Mouse (Mus musculus): ENCODE results near the gene Abcc4. TPM values are rescaled to one million over a fixed set of nuclear protein-coding genes. Genes with fewer than 3 reads are reported as not detected.

Gene Abcc4
- total RNA-seq, 2 experiments from 2014 or later = 12.2 to 25.4 TPM

- ATAC-seq (replicated peaks; ENCODE audit: low FRiP score, low TSS enrichment, poor library complexity, severe bottlenecking) = no peak
Observed at GRCm38 (mm10) chr14:118654903-118655302, 51.1 kb downstream of the Abcc4 start.

DNA sequence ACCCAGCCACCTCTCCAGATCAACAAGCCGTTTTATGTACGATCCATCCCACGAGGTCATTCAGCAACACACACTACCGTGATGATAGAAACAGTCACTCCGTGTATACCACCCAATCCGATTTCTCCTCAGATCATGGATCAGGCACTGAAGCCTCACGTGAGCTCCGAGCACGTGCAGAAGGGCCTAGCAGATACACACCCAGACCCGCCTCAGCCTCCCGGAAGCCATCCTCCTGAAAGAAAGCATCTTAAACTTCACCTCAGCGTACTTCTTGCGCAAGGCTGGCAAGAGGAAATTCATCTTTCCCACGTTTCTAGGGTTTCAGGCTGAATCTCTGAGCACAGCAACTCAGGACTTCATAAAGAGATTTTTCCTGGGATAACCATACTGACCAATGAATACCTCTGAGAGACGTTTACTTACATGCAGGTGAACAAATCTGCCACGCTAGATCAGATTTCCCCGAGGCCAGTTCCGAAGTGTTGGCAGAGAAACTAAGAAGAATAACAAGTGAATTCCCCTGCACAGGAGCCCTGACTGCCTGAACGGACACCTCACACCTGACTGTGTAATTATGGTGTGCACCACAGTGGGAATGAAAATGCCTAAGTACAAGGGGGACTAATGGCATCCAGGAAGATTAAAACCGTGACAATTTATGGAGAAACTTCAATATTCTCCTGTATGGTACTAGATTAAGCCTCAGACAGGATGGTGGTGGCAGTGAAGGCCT lies 54.1 kb downstream of the Abcc4 start:
- no peak for ATAC-seq (replicated peaks; ENCODE audit: low FRiP score, low TSS enrichment, poor library complexity, severe bottlenecking)

GRCm38 (mm10) chr14:118649895-118650256 lies 56.1 kb downstream of the Abcc4 start:
- ATAC-seq (replicated peaks; ENCODE audit: low FRiP score, low TSS enrichment, poor library complexity, severe bottlenecking) = peak; percentile 18; the same call in 1 of the 2 replicates

DNA sequence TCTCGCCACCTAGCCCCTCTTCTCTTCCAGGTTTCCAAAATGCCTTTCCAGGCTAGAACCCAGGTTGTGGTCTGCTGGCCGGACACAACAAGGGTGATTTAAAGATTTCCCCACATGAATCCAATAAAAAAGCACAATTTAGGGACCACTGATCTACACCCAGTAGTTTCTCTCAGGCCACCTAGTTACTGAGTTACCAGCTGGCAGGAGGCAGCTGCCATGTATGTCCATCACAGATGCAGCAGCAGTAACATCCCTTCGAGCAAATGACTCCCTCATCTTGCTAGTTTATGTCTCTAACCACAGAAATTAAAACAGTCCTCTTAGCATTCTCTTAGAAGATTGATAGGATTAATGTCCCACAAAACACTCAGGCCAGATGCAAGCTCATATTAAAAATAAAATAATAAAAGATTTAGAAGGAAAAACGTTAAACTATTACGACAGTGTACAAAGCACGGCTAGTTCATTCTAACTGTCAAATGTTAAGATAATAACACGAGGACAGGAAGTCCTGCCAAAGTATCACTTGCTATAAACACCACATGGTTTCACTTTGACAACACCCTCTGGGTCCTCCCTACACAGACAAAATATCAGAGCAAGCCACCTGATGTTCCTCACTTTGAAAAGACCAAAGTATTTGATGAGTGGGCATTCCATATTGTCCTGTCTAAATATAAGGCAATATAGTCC lies 56.7 kb downstream of the Abcc4 start:
- ATAC-seq (replicated peaks; ENCODE audit: low FRiP score, low TSS enrichment, poor library complexity, severe bottlenecking) = peak; percentile 96

GRCm38 (mm10) chr14:118642940-118643591 lies 63.0 kb downstream of the Abcc4 start:
- peak; percentile 76 for ATAC-seq (replicated peaks; ENCODE audit: low FRiP score, low TSS enrichment, poor library complexity, severe bottlenecking)

- peak; percentile 90 for ATAC-seq (replicated peaks; ENCODE audit: low FRiP score, low TSS enrichment, poor library complexity, severe bottlenecking)
Observed at GRCm38 (mm10) chr14:118642140-118642539, 63.9 kb downstream of the Abcc4 start.

DNA sequence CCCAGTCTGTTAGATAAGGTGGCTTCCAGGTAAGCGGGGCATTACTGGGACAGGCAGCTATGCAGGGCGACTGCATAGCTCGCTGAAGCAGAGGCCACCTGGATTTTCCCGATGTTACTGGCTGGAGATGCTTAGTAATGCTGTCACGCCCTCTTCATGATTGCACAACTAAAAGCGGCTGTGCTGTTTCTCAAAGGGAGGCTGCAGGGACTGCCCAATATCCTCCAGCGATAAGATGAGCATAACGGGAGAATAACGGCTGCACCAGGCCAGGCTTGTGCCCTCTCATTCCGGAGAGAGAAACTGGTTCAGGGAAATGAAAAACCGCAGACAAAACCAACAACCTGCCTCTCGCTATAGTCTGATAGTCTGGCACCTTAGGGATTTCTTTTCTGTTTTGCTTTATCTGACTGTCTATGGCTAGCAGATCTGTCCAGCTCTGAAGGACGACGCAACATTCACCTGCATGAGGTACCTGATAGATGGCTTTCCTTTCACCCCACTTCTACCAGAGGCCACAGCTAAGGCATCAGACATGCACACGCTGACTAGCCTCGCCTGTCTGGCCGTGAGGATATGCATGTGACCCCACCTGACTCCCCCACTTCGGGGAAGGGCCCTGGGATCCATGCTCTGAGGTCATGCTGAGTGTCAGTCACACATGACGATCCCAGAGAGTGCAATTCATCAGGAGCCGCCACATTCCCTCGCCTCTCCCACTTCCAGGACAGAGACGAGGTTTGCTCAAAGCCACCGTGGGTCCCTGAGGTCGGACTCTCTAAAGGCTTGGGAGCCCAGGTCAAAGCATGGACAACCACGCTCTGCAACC lies 67.4 kb downstream of the Abcc4 start:
- ATAC-seq (replicated peaks; ENCODE audit: low FRiP score, low TSS enrichment, poor library complexity, severe bottlenecking) = no peak

DNA sequence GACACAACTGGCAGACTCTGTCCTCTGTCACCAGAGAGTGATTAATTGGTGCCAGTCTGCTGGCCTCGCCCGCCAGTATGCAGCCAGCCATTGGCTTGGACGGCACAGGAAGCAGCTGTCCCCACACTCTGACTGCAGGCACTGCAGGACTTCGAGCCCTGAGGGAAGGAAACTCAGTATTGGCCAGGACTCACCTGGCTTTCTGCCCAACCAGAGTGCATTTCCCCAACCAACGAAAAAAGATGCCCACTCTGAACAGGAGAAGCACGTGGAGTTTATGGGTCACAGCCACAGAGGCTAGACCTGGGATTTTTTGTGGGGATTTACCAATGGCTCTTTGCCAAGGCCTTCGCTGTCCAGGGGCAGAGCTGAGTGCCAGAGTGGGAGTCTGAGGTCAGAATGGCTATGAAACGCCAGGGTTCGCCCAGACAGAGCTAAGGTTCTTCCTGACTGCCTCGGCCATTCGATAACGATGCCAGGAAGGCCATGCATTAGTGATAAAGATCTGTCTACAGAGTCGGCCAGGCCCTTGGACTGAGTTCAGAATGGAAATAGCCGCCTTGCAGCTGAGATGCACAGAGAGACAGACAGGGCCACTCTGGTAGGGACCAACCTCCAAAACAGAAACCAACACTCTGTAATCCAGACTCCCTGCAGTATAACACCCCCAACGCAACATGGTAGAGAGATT lies 70.4 kb downstream of the Abcc4 start:
- ATAC-seq (replicated peaks; ENCODE audit: low FRiP score, low TSS enrichment, poor library complexity, severe bottlenecking) = peak; percentile 93

DNA sequence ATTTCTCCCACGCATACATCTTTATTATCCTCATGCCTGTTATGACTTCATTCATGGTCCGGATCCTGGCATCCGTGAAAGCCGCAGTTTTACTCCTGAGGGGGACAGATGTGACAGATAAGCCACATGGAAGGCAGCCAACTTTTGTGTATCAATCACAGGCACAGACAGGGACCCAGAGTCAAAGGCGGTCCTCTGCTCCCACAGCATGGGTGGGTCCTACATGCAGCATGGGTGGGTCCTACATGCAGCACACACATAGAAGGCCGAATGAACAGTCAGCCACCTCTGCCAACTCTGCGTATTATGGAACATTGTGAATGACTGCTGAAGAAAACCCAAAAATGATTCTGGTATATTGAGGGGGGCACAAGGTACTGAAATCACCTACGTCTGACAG lies 76.4 kb downstream of the Abcc4 start:
- ATAC-seq (replicated peaks; ENCODE audit: low FRiP score, low TSS enrichment, poor library complexity, severe bottlenecking) = 0 out of 2 replicates have a peak, but pooled peaks have one; percentile 27

DNA sequence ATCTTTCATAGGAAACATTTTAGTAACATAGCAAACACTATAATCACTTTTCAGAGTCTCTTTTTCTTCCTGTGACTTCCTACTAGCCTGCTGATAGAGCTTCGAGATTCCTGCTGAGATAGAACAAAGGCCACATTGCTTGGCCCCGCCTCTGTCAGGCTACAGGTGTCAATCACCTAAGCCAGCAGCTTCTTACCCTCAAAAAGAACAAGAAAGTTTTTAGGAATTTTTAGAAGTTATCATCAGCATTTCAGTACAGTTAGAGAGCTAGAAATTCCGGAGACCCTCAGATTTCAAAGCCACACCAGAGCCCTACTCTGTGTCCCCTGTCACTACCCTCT lies 84.6 kb downstream of the Abcc4 start:
- ATAC-seq (replicated peaks; ENCODE audit: low FRiP score, low TSS enrichment, poor library complexity, severe bottlenecking) = no peak

- no peak for ATAC-seq (replicated peaks; ENCODE audit: low FRiP score, low TSS enrichment, poor library complexity, severe bottlenecking)
Observed at GRCm38 (mm10) chr14:118620773-118621448, 85.1 kb downstream of the Abcc4 start.

- ATAC-seq (replicated peaks; ENCODE audit: low FRiP score, low TSS enrichment, poor library complexity, severe bottlenecking) = peak; percentile 75
Observed at GRCm38 (mm10) chr14:118616698-118617311, 89.2 kb downstream of the Abcc4 start.

- no peak for ATAC-seq (replicated peaks; ENCODE audit: low FRiP score, low TSS enrichment, poor library complexity, severe bottlenecking)
Observed at GRCm38 (mm10) chr14:118613734-118614133, 92.3 kb downstream of the Abcc4 start.

DNA sequence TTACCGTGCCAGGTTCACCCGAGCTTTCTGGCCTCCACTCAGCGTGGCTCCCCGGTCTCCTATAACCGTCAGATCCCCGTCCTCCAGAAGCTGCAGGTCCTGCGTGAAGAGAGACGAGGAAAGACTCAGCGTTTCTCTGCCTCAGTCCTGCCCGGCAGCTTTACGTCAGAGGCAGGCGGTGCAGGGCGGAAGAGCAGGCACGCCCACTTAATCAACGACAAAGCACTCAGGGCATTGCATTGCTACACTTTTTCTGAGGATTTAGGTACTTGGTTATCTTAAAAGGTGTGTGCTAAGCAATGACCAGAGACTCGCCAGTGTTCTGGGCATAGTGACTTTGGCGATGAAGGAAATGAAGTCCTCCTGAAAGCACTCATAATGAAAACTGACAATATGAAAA lies 94.3 kb downstream of the Abcc4 start:
- no peak for ATAC-seq (replicated peaks; ENCODE audit: low FRiP score, low TSS enrichment, poor library complexity, severe bottlenecking)

- ATAC-seq (replicated peaks; ENCODE audit: low FRiP score, low TSS enrichment, poor library complexity, severe bottlenecking) = no peak
Observed at GRCm38 (mm10) chr14:118610786-118611185, 95.2 kb downstream of the Abcc4 start.

GRCm38 (mm10) chr14:118608816-118609465 lies 97.1 kb downstream of the Abcc4 start:
- no peak for ATAC-seq (replicated peaks; ENCODE audit: low FRiP score, low TSS enrichment, poor library complexity, severe bottlenecking)

DNA sequence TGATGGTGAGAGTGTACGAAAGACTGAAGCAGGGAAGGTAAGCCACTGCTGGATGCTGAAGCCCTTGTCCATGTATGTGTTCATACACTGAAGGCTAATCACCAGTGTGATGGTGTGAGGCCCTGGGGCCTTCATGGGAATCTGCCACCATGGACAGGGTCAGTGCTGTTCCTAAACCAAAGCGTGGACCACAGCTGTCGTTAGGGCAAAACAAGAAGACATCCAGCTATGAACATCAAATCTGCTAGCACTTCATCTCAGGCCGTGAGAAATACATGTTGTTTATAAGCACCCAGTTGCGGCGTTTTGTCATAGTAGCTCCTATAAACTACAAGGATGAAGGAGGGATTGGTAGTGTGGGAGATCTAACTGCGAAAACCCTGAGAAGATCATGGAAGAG lies 97.7 kb downstream of the Abcc4 start:
- no peak for ATAC-seq (replicated peaks; ENCODE audit: low FRiP score, low TSS enrichment, poor library complexity, severe bottlenecking)

GRCm38 (mm10) chr14:118606476-118606875 lies 99.5 kb downstream of the Abcc4 start:
- no peak for ATAC-seq (replicated peaks; ENCODE audit: low FRiP score, low TSS enrichment, poor library complexity, severe bottlenecking)
